Mouse (Mus musculus) spleen, adult 2 months (tissue): ENCODE measurements at regions not wholly inside any gene's neighbourhood (a gene's known extent, or its start where the extent isn't known, plus 50 kb on each side); places are given as distances from the start of the nearest gene placed in this dataset.

Experiments
- CTCF ChIP-seq: fragments of 200-500 bp; IDR thresholded peaks from 2 replicates; pipeline ENCODE4 v1.5.1; 2011; ENCODE audit warnings: mild to moderate bottlenecking, inconsistent platforms; ENCODE audit not compliant: insufficient read depth, insufficient read length, insufficient replicate concordance; ENCODE audit errors: extremely low read depth
- POLR2A ChIP-seq: fragments of 200-500 bp; IDR thresholded peaks from 2 replicates; pipeline ENCODE4 v1.6.1; 2011; ENCODE audit warnings: low read depth, low read length, inconsistent platforms

GRCm38 (mm10) chr1:38715621-38716020 is 50.9 kb upstream of the Aff3 start:
- no peak for TF ChIP-seq CTCF
- no peak for TF ChIP-seq POLR2A
